Mouse (Mus musculus): ENCODE results near the gene Map3k13. TPM values are rescaled to one million over a fixed set of nuclear protein-coding genes. Genes with fewer than 3 reads are reported as not detected.

The Map3k13 gene
- polyA plus RNA-seq, 1 experiment, result 2.3 TPM

GRCm38 (mm10) chr16:21916681-21917080 is 122.5 kb downstream of the Map3k13 start:
- H3K36me3 ChIP-seq (ENCODE audit: control insufficient read depth, insufficient read depth, low read length), result no peaks in the 10 kb centered on the region

GRCm38 (mm10) chr16:21928471-21928870 is 134.3 kb downstream of the Map3k13 start:
- Histone ChIP-seq H3K36me3 (ENCODE audit: control insufficient read depth, insufficient read depth, low read length) (peaks cover under 1% of the 10 kb centered on the region; the same call in 1 of the 2 replicates), H3K4me1 (replicated peaks; ENCODE audit: control insufficient read depth, insufficient read depth, low read length) (no peaks in the 10 kb centered on the region), H3K4me3 (ENCODE audit: control insufficient read depth, insufficient read depth, low read length) (no peak overlapping the region), H3K27me3 (ENCODE audit: control insufficient read depth, insufficient read depth, low read length) (no peaks in the 10 kb centered on the region), H3K27ac (ENCODE audit: control insufficient read depth, insufficient read depth, low read length) (no peak overlapping the region)
- WGBS, result 89% methylated on average over 13 of the region's 13 CpGs
- no peak for TF ChIP-seq POLR2A (IDR thresholded peaks at IDR 0.05; ENCODE audit: control insufficient read depth, extremely low read depth, insufficient read depth, low read length, poor library complexity)
- TF ChIP-seq CTCF (IDR thresholded peaks at IDR 0.05; ENCODE audit: borderline replicate concordance, control insufficient read depth, extremely low read depth, insufficient read depth, low read length, poor library complexity), result no peak
- DNase-seq, result no peak

More at GRCm38 (mm10) chr16:21916681-21917080, 122.5 kb downstream of the Map3k13 start:
- H3K27me3 ChIP-seq (ENCODE audit: control insufficient read depth, insufficient read depth, low read length), result no peaks in the 10 kb centered on the region
- H3K27ac ChIP-seq (ENCODE audit: control insufficient read depth, insufficient read depth, low read length), result no peak overlapping the region
- H3K4me1 ChIP-seq (replicated peaks; ENCODE audit: control insufficient read depth, insufficient read depth, low read length), result peaks cover 3% of the 10 kb centered on the region
- H3K4me3 ChIP-seq (ENCODE audit: control insufficient read depth, insufficient read depth, low read length), result no peak overlapping the region
- no peak for DNase-seq
- TF ChIP-seq CTCF (IDR thresholded peaks at IDR 0.05; ENCODE audit: borderline replicate concordance, control insufficient read depth, extremely low read depth, insufficient read depth, low read length, poor library complexity) (no peak), POLR2A (IDR thresholded peaks at IDR 0.05; ENCODE audit: control insufficient read depth, extremely low read depth, insufficient read depth, low read length, poor library complexity) (no peak)
- WGBS, result 94% methylated on average over 7 of the region's 7 CpGs

GRCm38 (mm10) chr16:21946761-21947715 is 152.9 kb downstream of the Map3k13 start, which contains the start of gene Tmem41a:
Gene Tmem41a, minus strand, starts transcription at chr16:21947552.
- DNase-seq, result peak; percentile 94
- H3K36me3 ChIP-seq (ENCODE audit: control insufficient read depth, insufficient read depth, low read length), result no peaks in the 10 kb centered on the region
- TF ChIP-seq CTCF (IDR thresholded peaks at IDR 0.05; ENCODE audit: borderline replicate concordance, control insufficient read depth, extremely low read depth, insufficient read depth, low read length, poor library complexity) (0 out of 2 replicates have a peak, but pooled peaks have one; percentile 39), POLR2A (IDR thresholded peaks at IDR 0.05; ENCODE audit: control insufficient read depth, extremely low read depth, insufficient read depth, low read length, poor library complexity) (peak; percentile 57)
- no peak within 1 kb of the TSS for H3K27ac ChIP-seq (ENCODE audit: control insufficient read depth, insufficient read depth, low read length)
- H3K27me3 ChIP-seq (ENCODE audit: control insufficient read depth, insufficient read depth, low read length), result no peaks in the 10 kb centered on the region
- 3% methylated on average over 63 of the region's 63 CpGs for WGBS
- H3K4me3 ChIP-seq (ENCODE audit: control insufficient read depth, insufficient read depth, low read length), result peak within 1 kb of the TSS; percentile 78
- H3K4me1 ChIP-seq (replicated peaks; ENCODE audit: control insufficient read depth, insufficient read depth, low read length), result peaks cover 15% of the 10 kb centered on the region

GRCm38 (mm10) chr16:21955591-21955990 is 161.4 kb downstream of the Map3k13 start:
- WGBS, result 95% methylated on average over 12 of the region's 12 CpGs
- Histone ChIP-seq H3K4me1 (replicated peaks; ENCODE audit: control insufficient read depth, insufficient read depth, low read length) (no peaks in the 10 kb centered on the region), H3K4me3 (ENCODE audit: control insufficient read depth, insufficient read depth, low read length) (no peak overlapping the region), H3K36me3 (ENCODE audit: control insufficient read depth, insufficient read depth, low read length) (no peaks in the 10 kb centered on the region), H3K27ac (ENCODE audit: control insufficient read depth, insufficient read depth, low read length) (no peak overlapping the region), H3K27me3 (ENCODE audit: control insufficient read depth, insufficient read depth, low read length) (no peaks in the 10 kb centered on the region)
- TF ChIP-seq POLR2A (IDR thresholded peaks at IDR 0.05; ENCODE audit: control insufficient read depth, extremely low read depth, insufficient read depth, low read length, poor library complexity) (no peak), CTCF (IDR thresholded peaks at IDR 0.05; ENCODE audit: borderline replicate concordance, control insufficient read depth, extremely low read depth, insufficient read depth, low read length, poor library complexity) (no peak)
- DNase-seq, result no peak

- no peak for DNase-seq
- TF ChIP-seq POLR2A (IDR thresholded peaks at IDR 0.05; ENCODE audit: control insufficient read depth, extremely low read depth, insufficient read depth, low read length, poor library complexity) (no peak), CTCF (IDR thresholded peaks at IDR 0.05; ENCODE audit: borderline replicate concordance, control insufficient read depth, extremely low read depth, insufficient read depth, low read length, poor library complexity) (no peak)
- Histone ChIP-seq H3K27ac (ENCODE audit: control insufficient read depth, insufficient read depth, low read length) (no peak overlapping the region), H3K27me3 (ENCODE audit: control insufficient read depth, insufficient read depth, low read length) (no peaks in the 10 kb centered on the region), H3K4me1 (replicated peaks; ENCODE audit: control insufficient read depth, insufficient read depth, low read length) (no peaks in the 10 kb centered on the region), H3K4me3 (ENCODE audit: control insufficient read depth, insufficient read depth, low read length) (no peak overlapping the region), H3K36me3 (ENCODE audit: control insufficient read depth, insufficient read depth, low read length) (no peaks in the 10 kb centered on the region)
- 90% methylated on average over 3 of the region's 3 CpGs for WGBS
These were observed 171.4 kb downstream of the Map3k13 start for GRCm38 (mm10) chr16:21965576-21965975.

- DNase-seq, result no peak
- Histone ChIP-seq H3K4me3 (ENCODE audit: control insufficient read depth, insufficient read depth, low read length) (no peak overlapping the region), H3K27ac (ENCODE audit: control insufficient read depth, insufficient read depth, low read length) (no peak overlapping the region), H3K27me3 (ENCODE audit: control insufficient read depth, insufficient read depth, low read length) (no peaks in the 10 kb centered on the region), H3K36me3 (ENCODE audit: control insufficient read depth, insufficient read depth, low read length) (no peaks in the 10 kb centered on the region), H3K4me1 (replicated peaks; ENCODE audit: control insufficient read depth, insufficient read depth, low read length) (no peaks in the 10 kb centered on the region)
- 80% methylated on average over 5 of the region's 5 CpGs for whole genome bisulfite sequencing
- TF ChIP-seq POLR2A (IDR thresholded peaks at IDR 0.05; ENCODE audit: control insufficient read depth, extremely low read depth, insufficient read depth, low read length, poor library complexity) (no peak), CTCF (IDR thresholded peaks at IDR 0.05; ENCODE audit: borderline replicate concordance, control insufficient read depth, extremely low read depth, insufficient read depth, low read length, poor library complexity) (no peak)
These were observed 175.7 kb downstream of the Map3k13 start for GRCm38 (mm10) chr16:21969874-21970273.
